Mouse (Mus musculus) myocyte (in vitro differentiated cells): ENCODE measurements at regions not wholly inside any gene's neighbourhood (a gene's known extent, or its start where the extent isn't known, plus 50 kb on each side); places are given as distances from the start of the nearest gene placed in this dataset.

ENCODE experiments used
- H3K27me3 ChIP-seq: one replicate; pipeline ENCODE4 v1.6.1; 2011; ENCODE audit not compliant: control insufficient read depth, insufficient read depth, insufficient read length
- H3K36me3 ChIP-seq: one replicate; pipeline ENCODE4 v1.6.1; 2011; ENCODE audit not compliant: control insufficient read depth, insufficient read depth
- H3K4me2 ChIP-seq: one replicate; pipeline ENCODE4 v1.6.1; 2011; ENCODE audit warnings: low read depth, control low read depth
- H3K4me3 ChIP-seq: one replicate; pipeline ENCODE4 v1.5.1; 2011; ENCODE audit warnings: mild to moderate bottlenecking, control low read depth, moderate library complexity
- H3K79me2 ChIP-seq: one replicate; pipeline ENCODE4 v1.6.1; 2011; ENCODE audit not compliant: control insufficient read depth, insufficient read depth
- H3ac ChIP-seq: one replicate; pipeline ENCODE4 v1.6.1; 2011; ENCODE audit not compliant: control insufficient read depth, insufficient read length
- CEBPB ChIP-seq: IDR thresholded peaks from 2 replicates; pipeline ENCODE4 v1.6.1; 2011; ENCODE audit warnings: mild to moderate bottlenecking, moderate library complexity; ENCODE audit not compliant: poor library complexity, insufficient read depth, severe bottlenecking
- E2F4 ChIP-seq: IDR thresholded peaks from one replicate; pipeline ENCODE4 v1.6.1; 2011; ENCODE audit warnings: mild to moderate bottlenecking, control low read depth, moderate library complexity; ENCODE audit not compliant: insufficient read depth
- MAX ChIP-seq: IDR thresholded peaks from one replicate; pipeline ENCODE4 v1.6.1; 2011; ENCODE audit warnings: low read depth, mild to moderate bottlenecking, control low read depth
- MYOD1 ChIP-seq, 3 experiments: IDR thresholded peaks; one replicate each; pipeline ENCODE4 v1.6.1; 2011; ENCODE audit warnings: control low read depth in 2 of 3, low read depth in 2 of 3, mild to moderate bottlenecking in 2 of 3, moderate library complexity in 1 of 3; ENCODE audit not compliant: insufficient read length in 2 of 3, control insufficient read depth in 1 of 3
- MYOG ChIP-seq, 3 experiments: IDR thresholded peaks; one replicate each; pipeline ENCODE4 v1.6.1; 2011; ENCODE audit warnings: control low read depth in 2 of 3, low read depth in 2 of 3, mild to moderate bottlenecking in 2 of 3; ENCODE audit not compliant: insufficient read length in 2 of 3, control insufficient read depth in 1 of 3, insufficient read depth in 1 of 3
- POLR2A ChIP-seq: IDR thresholded peaks from one replicate; pipeline ENCODE4 v1.6.1; 2011; ENCODE audit warnings: low read depth, mild to moderate bottlenecking, control low read depth, moderate library complexity; ENCODE audit not compliant: insufficient read length
- POLR2AphosphoS2 ChIP-seq: IDR thresholded peaks from one replicate; pipeline ENCODE4 v1.6.1; 2011; ENCODE audit warnings: low read depth, control low read depth; ENCODE audit not compliant: insufficient read length
- REST ChIP-seq: IDR thresholded peaks from one replicate; pipeline ENCODE4 v1.6.1; 2011; ENCODE audit warnings: mild to moderate bottlenecking, control low read depth, moderate library complexity; ENCODE audit not compliant: insufficient read depth, insufficient read length
- SRF ChIP-seq: IDR thresholded peaks from one replicate; pipeline ENCODE4 v1.6.1; 2011; ENCODE audit warnings: low read depth; ENCODE audit not compliant: control insufficient read depth, insufficient read length
- TCF12 ChIP-seq: IDR thresholded peaks from one replicate; pipeline ENCODE4 v1.6.1; 2011; ENCODE audit warnings: mild to moderate bottlenecking, control low read depth; ENCODE audit not compliant: poor library complexity, insufficient read depth, severe bottlenecking
- TCF3 ChIP-seq: IDR thresholded peaks from one replicate; pipeline ENCODE4 v1.6.1; 2011; ENCODE audit warnings: low read depth, control low read depth; ENCODE audit not compliant: insufficient read length
- USF1 ChIP-seq: IDR thresholded peaks from one replicate; pipeline ENCODE4 v1.6.1; 2011; ENCODE audit warnings: low read depth, mild to moderate bottlenecking, control low read depth, moderate library complexity

DNA sequence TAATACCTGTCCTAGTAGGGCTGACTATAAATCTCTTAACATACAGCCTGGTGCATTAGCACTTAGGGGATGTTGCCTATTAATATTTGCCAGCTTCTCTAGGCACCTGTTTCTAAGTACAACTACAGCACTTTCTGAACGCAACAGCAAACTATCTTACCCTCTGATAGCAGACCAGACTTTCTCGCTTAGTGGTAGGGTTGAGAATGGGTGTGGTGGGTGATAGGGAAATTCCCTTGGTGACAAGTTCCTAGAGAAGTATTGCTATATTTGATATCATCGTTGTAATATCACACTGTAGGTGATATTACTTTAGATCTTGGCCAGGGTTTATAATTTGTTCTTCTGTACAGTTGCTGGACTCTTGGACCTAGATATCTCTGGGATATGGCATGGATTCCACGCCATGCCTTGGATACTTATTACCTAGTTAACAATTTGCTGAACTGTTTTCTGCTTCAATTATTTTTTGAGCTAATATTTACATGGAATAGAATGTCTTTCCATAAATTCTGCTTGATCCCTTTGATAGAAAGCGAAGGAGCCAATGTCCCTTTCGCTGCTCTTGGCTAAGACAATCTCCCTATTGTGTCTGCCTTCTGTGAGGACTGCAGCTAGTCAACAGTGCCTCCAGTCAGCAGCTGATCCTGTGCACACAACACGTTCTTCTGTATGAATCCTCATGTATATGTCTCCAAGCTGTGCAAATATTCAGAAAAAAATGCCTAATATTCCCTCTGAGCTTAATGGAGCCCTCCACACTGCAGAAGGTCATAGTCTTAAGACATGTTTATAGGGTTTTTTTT, 269.0 kb upstream of the Pik3r1 start:
- Histone ChIP-seq H3ac (no peak overlapping the region), H3K27me3 (no peaks in the 10 kb centered on the region), H3K4me2 (no peak overlapping the region), H3K4me3 (no peak overlapping the region), H3K36me3 (no peaks in the 10 kb centered on the region), H3K79me2 (no peaks in the 10 kb centered on the region)
- TF ChIP-seq CEBPB (no peak), REST (no peak), MAX (no peak), POLR2A (no peak), TCF12 (no peak), SRF (no peak), MYOG (IDR thresholded peaks at IDR 0.05; ENCODE audit: control insufficient read depth in 1 of 3, insufficient read depth in 1 of 3, insufficient read length in 2 of 3, low read depth in 2 of 3) (no peak), E2F4 (no peak), USF1 (no peak)

- no peak for TF ChIP-seq CEBPB
- TF ChIP-seq MYOD1 (IDR thresholded peaks at IDR 0.05; ENCODE audit: control insufficient read depth in 1 of 3, insufficient read length in 2 of 3, low read depth in 2 of 3), result no peak
- TF ChIP-seq TCF3, result no peak
- TF ChIP-seq USF1, result no peak
- TF ChIP-seq POLR2AphosphoS2, result no peak
- no peak for TF ChIP-seq SRF
- TF ChIP-seq MAX, result no peak
- TF ChIP-seq MYOG (IDR thresholded peaks at IDR 0.05; ENCODE audit: control insufficient read depth in 1 of 3, insufficient read depth in 1 of 3, insufficient read length in 2 of 3, low read depth in 2 of 3), result no peak
- no peak for TF ChIP-seq POLR2A
- no peak for TF ChIP-seq REST
- TF ChIP-seq E2F4, result no peak
- TF ChIP-seq TCF12, result no peak
- no peaks in the 10 kb centered on the region for H3K27me3 ChIP-seq
- no peaks in the 10 kb centered on the region for H3K79me2 ChIP-seq
- H3ac ChIP-seq, result no peak overlapping the region
- H3K36me3 ChIP-seq, result no peaks in the 10 kb centered on the region
- no peak overlapping the region for H3K4me3 ChIP-seq
- no peak overlapping the region for H3K4me2 ChIP-seq
These were observed 292.2 kb upstream of the Pik3r1 start for GRCm38 (mm10) chr13:102060213-102060612.

DNA sequence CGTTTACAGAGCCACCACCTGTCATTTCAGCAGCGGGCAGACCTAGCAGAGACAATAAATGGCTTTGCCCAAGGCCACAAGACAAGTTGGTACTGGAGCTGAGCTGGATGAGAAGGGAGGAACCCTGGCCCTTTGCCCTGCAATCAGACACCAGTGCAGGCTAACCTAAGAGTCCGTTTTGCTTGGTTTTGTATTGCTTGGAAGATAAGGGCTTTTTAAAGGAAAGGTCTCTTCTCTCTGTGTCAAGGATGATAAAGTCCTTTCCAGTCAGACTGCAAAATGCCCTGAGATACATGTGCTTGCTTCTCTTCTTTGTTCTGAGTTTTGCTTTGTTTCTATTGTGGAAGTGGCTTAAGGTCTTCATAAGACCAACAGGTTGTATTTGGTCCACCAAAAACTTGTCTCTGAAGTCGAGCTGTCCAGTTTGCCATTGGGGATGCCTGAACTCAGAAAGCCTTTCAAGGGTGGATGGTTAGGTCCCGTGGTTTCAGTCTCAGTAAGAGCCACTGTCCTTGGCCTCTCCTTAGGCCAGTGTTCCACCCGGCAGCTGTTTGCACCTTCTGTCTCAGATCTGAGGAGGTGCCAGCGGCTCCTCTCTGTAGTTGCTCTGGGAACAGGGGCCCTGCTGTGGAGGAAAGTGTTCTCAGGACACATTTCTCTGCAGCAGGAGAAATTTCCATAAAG, 296.7 kb upstream of the Pik3r1 start:
- Histone ChIP-seq H3K27me3 (no peaks in the 10 kb centered on the region), H3K4me3 (no peak overlapping the region)
- no peak for TF ChIP-seq E2F4
- TF ChIP-seq USF1, result no peak
- no peak for TF ChIP-seq REST
- no peak for TF ChIP-seq CEBPB
- TF ChIP-seq POLR2AphosphoS2, result no peak
- no peak for TF ChIP-seq POLR2A
- TF ChIP-seq MYOG (IDR thresholded peaks at IDR 0.05; ENCODE audit: control insufficient read depth in 1 of 3, insufficient read depth in 1 of 3, insufficient read length in 2 of 3, low read depth in 2 of 3), result peak in 1 of 3 experiments; percentile 59
- TF ChIP-seq TCF3, result no peak
- TF ChIP-seq MYOD1 (IDR thresholded peaks at IDR 0.05; ENCODE audit: control insufficient read depth in 1 of 3, insufficient read length in 2 of 3, low read depth in 2 of 3), result peak in 1 of 3 experiments; percentile 30
- TF ChIP-seq TCF12, result no peak
- TF ChIP-seq SRF, result no peak
- TF ChIP-seq MAX, result no peak

GRCm38 (mm10) chr13:102065274-102065640, 297.2 kb upstream of the Pik3r1 start:
- H3ac ChIP-seq, result no peak overlapping the region
- no peak overlapping the region for H3K4me3 ChIP-seq
- H3K79me2 ChIP-seq, result no peaks in the 10 kb centered on the region
- H3K36me3 ChIP-seq, result no peaks in the 10 kb centered on the region
- H3K4me2 ChIP-seq, result no peak overlapping the region
- H3K27me3 ChIP-seq, result no peaks in the 10 kb centered on the region
- no peak for TF ChIP-seq REST
- no peak for TF ChIP-seq MAX
- no peak for TF ChIP-seq POLR2A
- TF ChIP-seq MYOG (IDR thresholded peaks at IDR 0.05; ENCODE audit: control insufficient read depth in 1 of 3, insufficient read depth in 1 of 3, insufficient read length in 2 of 3, low read depth in 2 of 3), result no peak
- TF ChIP-seq POLR2AphosphoS2, result no peak
- no peak for TF ChIP-seq TCF12
- no peak for TF ChIP-seq CEBPB
- TF ChIP-seq MYOD1 (IDR thresholded peaks at IDR 0.05; ENCODE audit: control insufficient read depth in 1 of 3, insufficient read length in 2 of 3, low read depth in 2 of 3), result no peak
- no peak for TF ChIP-seq SRF

More for the DNA sequence above, 296.7 kb upstream of the Pik3r1 start:
- H3K79me2 ChIP-seq, result no peaks in the 10 kb centered on the region
- no peak overlapping the region for H3ac ChIP-seq
- H3K36me3 ChIP-seq, result no peaks in the 10 kb centered on the region
- peak overlapping the region; percentile 13 for H3K4me2 ChIP-seq
